Mouse (Mus musculus): ENCODE data around the gene Hoxc5.
A peak's percentile ranks its signal among the peaks of the same experiment; 100 is the strongest.

Gene Hoxc5

GRCm38 (mm10) chr15:103013238-103013984, 46.2 kb downstream of the Hoxc5 start:
- peak; percentile 41 for DNase-seq

GRCm38 (mm10) chr15:103014166-103015008, 47.1 kb downstream of the Hoxc5 start:
- no peak for DNase-seq

GRCm38 (mm10) chr15:103015009-103015399, 47.8 kb downstream of the Hoxc5 start:
- no peak for DNase-seq

- DNase-seq: no peak
Observed at GRCm38 (mm10) chr15:103015406-103016166, 48.3 kb downstream of the Hoxc5 start.

- DNase-seq: no peak
Observed at GRCm38 (mm10) chr15:103018636-103019035, 51.4 kb downstream of the Hoxc5 start, which contains the start of gene Hoxc4. Gene Hoxc4, plus strand, starts transcription at chr15:103018934.

GRCm38 (mm10) chr15:103020899-103021418, 53.7 kb downstream of the Hoxc5 start:
- no peak for DNase-seq

- no peak for DNase-seq
Observed at GRCm38 (mm10) chr15:103021544-103021943, 54.3 kb downstream of the Hoxc5 start.

GRCm38 (mm10) chr15:103024131-103024530, 56.9 kb downstream of the Hoxc5 start:
- DNase-seq: no peak

GRCm38 (mm10) chr15:103027266-103028235, 60.3 kb downstream of the Hoxc5 start:
- DNase-seq: no peak

- DNase-seq: no peak
Observed at GRCm38 (mm10) chr15:103028916-103029512, 61.8 kb downstream of the Hoxc5 start.

- no peak for DNase-seq
Observed at GRCm38 (mm10) chr15:103030142-103030541, 62.9 kb downstream of the Hoxc5 start.

- no peak for DNase-seq
Observed at GRCm38 (mm10) chr15:103032167-103032566, 64.9 kb downstream of the Hoxc5 start.

GRCm38 (mm10) chr15:103032646-103033575, 65.7 kb downstream of the Hoxc5 start:
- DNase-seq: no peak

GRCm38 (mm10) chr15:103034043-103034806, 67.0 kb downstream of the Hoxc5 start:
- no peak for DNase-seq

GRCm38 (mm10) chr15:103034807-103035547, 67.7 kb downstream of the Hoxc5 start:
- no peak for DNase-seq

- no peak for DNase-seq
Observed at GRCm38 (mm10) chr15:103035548-103035881, 68.3 kb downstream of the Hoxc5 start.

GRCm38 (mm10) chr15:103037579-103037978, 70.3 kb downstream of the Hoxc5 start:
- no peak for DNase-seq

GRCm38 (mm10) chr15:103038701-103039480, 71.6 kb downstream of the Hoxc5 start:
- no peak for DNase-seq
